Mouse (Mus musculus) MEL (cell line): ENCODE measurements at regions not wholly inside any gene's neighbourhood (a gene's known extent, or its start where the extent isn't known, plus 50 kb on each side); places are given as distances from the start of the nearest gene placed in this dataset.

Experiments
- DNase-seq: peaks from one replicate; pipeline ENCODE4 v3.0.0; 2011; ENCODE audit warnings: low read depth, low spot score
- H3K27ac ChIP-seq: 2 replicates; pipeline ENCODE4 v1.5.1; 2012; ENCODE audit warnings: low read depth, mild to moderate bottlenecking, control low read depth, low read length, moderate library complexity; ENCODE audit not compliant: control insufficient read depth
- H3K27me3 ChIP-seq, 2 experiments: fragments of 150-350 bp in 1 of 2; sonication (generic) in 1 of 2; 2 replicates each; pipeline ENCODE4 v1.6.1; 2012; ENCODE audit warnings: low read length in 2 of 2, mild to moderate bottlenecking in 2 of 2, improper control_type of control experiment in 1 of 2, moderate library complexity in 1 of 2; ENCODE audit not compliant: insufficient read depth in 2 of 2, control insufficient read depth in 1 of 2
- H3K36me3 ChIP-seq, 2 experiments: 2 replicates each; pipeline ENCODE4 v1.6.1; 2012 to 2014; ENCODE audit warnings: low read length in 2 of 2, improper control_type of control experiment in 1 of 2, inconsistent platforms in 1 of 2, mild to moderate bottlenecking in 1 of 2; ENCODE audit not compliant: insufficient read depth in 2 of 2, control insufficient read depth in 1 of 2
- H3K4me1 ChIP-seq, 2 experiments: fragments of 150-350 bp in 1 of 2; sonication (generic) in 1 of 2; 2 replicates each; pipeline ENCODE4 v1.6.1; 2012; ENCODE audit warnings: low read length in 2 of 2, improper control_type of control experiment in 1 of 2, mild to moderate bottlenecking in 1 of 2; ENCODE audit not compliant: insufficient read depth in 2 of 2, control insufficient read depth in 1 of 2
- H3K4me3 ChIP-seq, 2 experiments: fragments of 150-350 bp in 1 of 2; sonication (generic) in 1 of 2; 2 replicates each; pipeline ENCODE4 v1.5.1; 2012; ENCODE audit warnings: low read depth in 2 of 2, low read length in 2 of 2, mild to moderate bottlenecking in 2 of 2, moderate library complexity in 2 of 2, control low read depth in 1 of 2, improper control_type of control experiment in 1 of 2; ENCODE audit not compliant: control insufficient read depth in 1 of 2, insufficient read depth in 1 of 2
- H3K79me2 ChIP-seq: 2 replicates; pipeline ENCODE4 v1.6.1; 2012; ENCODE audit warnings: mild to moderate bottlenecking, low read length, moderate library complexity; ENCODE audit not compliant: control insufficient read depth, poor library complexity, insufficient read depth
- H3K9ac ChIP-seq: 2 replicates; pipeline ENCODE4 v1.6.1; 2012; ENCODE audit warnings: low read depth, mild to moderate bottlenecking, control low read depth, low read length, moderate library complexity; ENCODE audit not compliant: control insufficient read depth, poor library complexity, severe bottlenecking
- H3K9me3 ChIP-seq: fragments of 150-350 bp; sonication (generic); replicated peaks from 2 replicates; pipeline ENCODE4 v1.6.1; 2012; ENCODE audit warnings: mild to moderate bottlenecking, low read length, improper control_type of control experiment, moderate library complexity; ENCODE audit not compliant: insufficient read depth
- BHLHE40 ChIP-seq: IDR thresholded peaks from 2 replicates; pipeline ENCODE4 v1.6.1; 2012; ENCODE audit warnings: low read depth, mild to moderate bottlenecking, inconsistent platforms, low read length, improper control_type of control experiment, borderline replicate concordance
- CHD1 ChIP-seq: IDR thresholded peaks from 2 replicates; pipeline ENCODE4 v1.6.1; 2012; ENCODE audit warnings: low read depth, mild to moderate bottlenecking, inconsistent platforms, low read length, improper control_type of control experiment
- CHD2 ChIP-seq: IDR thresholded peaks from 2 replicates; pipeline ENCODE4 v1.6.1; 2011; ENCODE audit warnings: low read length, improper control_type of control experiment
- E2F4 ChIP-seq: IDR thresholded peaks from 2 replicates; pipeline ENCODE4 v1.6.1; 2011; ENCODE audit warnings: low read depth, low read length, improper control_type of control experiment, borderline replicate concordance
- ELF1 ChIP-seq: IDR thresholded peaks from 2 replicates; pipeline ENCODE4 v1.6.1; 2014; ENCODE audit warnings: low read depth, mild to moderate bottlenecking, inconsistent platforms, low read length, improper control_type of control experiment, moderate library complexity
- EP300 ChIP-seq, 2 experiments: IDR thresholded peaks; 2 replicates each; pipeline ENCODE4 v1.6.1; 2011; ENCODE audit warnings: improper control_type of control experiment in 2 of 2, low read length in 2 of 2, low read depth in 1 of 2, mild to moderate bottlenecking in 1 of 2
- ETS1 ChIP-seq: IDR thresholded peaks from 2 replicates; pipeline ENCODE4 v1.6.1; 2012; ENCODE audit warnings: low read depth, mild to moderate bottlenecking, inconsistent platforms, low read length, improper control_type of control experiment, moderate library complexity
- GABPA ChIP-seq: IDR thresholded peaks from 2 replicates; pipeline ENCODE4 v1.6.1; 2012; ENCODE audit warnings: low read depth, mild to moderate bottlenecking, inconsistent platforms, low read length, improper control_type of control experiment, moderate library complexity
- HCFC1 ChIP-seq: IDR thresholded peaks from 2 replicates; pipeline ENCODE4 v1.6.1; 2012; ENCODE audit warnings: low read depth, mild to moderate bottlenecking, inconsistent platforms, low read length, improper control_type of control experiment, moderate library complexity
- KAT2A ChIP-seq: conservative IDR thresholded peaks from 2 replicates; pipeline ENCODE4 v1.6.1; 2012; ENCODE audit warnings: low read depth, low read length, improper control_type of control experiment, inconsistent platforms
- MAX ChIP-seq: IDR thresholded peaks from 2 replicates; pipeline ENCODE4 v1.6.1; 2011; ENCODE audit warnings: low read length, improper control_type of control experiment
- MXI1 ChIP-seq: IDR thresholded peaks from 2 replicates; pipeline ENCODE4 v1.6.1; 2011; ENCODE audit warnings: mild to moderate bottlenecking, low read depth, low read length, improper control_type of control experiment
- NELFE ChIP-seq: IDR thresholded peaks from 2 replicates; pipeline ENCODE4 v1.6.1; 2011; ENCODE audit warnings: low read depth, low read length, improper control_type of control experiment
- NRF1 ChIP-seq: IDR thresholded peaks from 2 replicates; pipeline ENCODE4 v1.6.1; 2014; ENCODE audit warnings: low read depth, mild to moderate bottlenecking, inconsistent platforms, low read length, improper control_type of control experiment, moderate library complexity; ENCODE audit not compliant: poor library complexity, insufficient read depth, severe bottlenecking
- POLR2A ChIP-seq, 2 experiments: IDR thresholded peaks; 2 replicates each; pipeline ENCODE4 v1.6.1; 2011 to 2012; ENCODE audit warnings: low read length in 2 of 2, mild to moderate bottlenecking in 2 of 2, control low read depth in 1 of 2, improper control_type of control experiment in 1 of 2, low read depth in 1 of 2, moderate library complexity in 1 of 2; ENCODE audit not compliant: control insufficient read depth in 1 of 2, insufficient read depth in 1 of 2, poor library complexity in 1 of 2
- POLR2AphosphoS2 ChIP-seq: IDR thresholded peaks from 2 replicates; pipeline ENCODE4 v1.6.1; 2011; ENCODE audit warnings: low read length, improper control_type of control experiment
- RAD21 ChIP-seq: IDR thresholded peaks from 2 replicates; pipeline ENCODE4 v1.6.1; 2011; ENCODE audit warnings: mild to moderate bottlenecking, low read depth, low read length, improper control_type of control experiment
- SIN3A ChIP-seq: IDR thresholded peaks from 2 replicates; pipeline ENCODE4 v1.6.1; 2012; ENCODE audit warnings: low read length, improper control_type of control experiment, inconsistent platforms
- SMC3 ChIP-seq: IDR thresholded peaks from 2 replicates; pipeline ENCODE4 v1.6.1; 2011; ENCODE audit warnings: low read depth, low read length, improper control_type of control experiment
- TCF12 ChIP-seq: IDR thresholded peaks from 2 replicates; pipeline ENCODE4 v1.6.1; 2014; ENCODE audit warnings: low read depth, mild to moderate bottlenecking, inconsistent platforms, low read length, improper control_type of control experiment, moderate library complexity
- UBTF ChIP-seq: IDR thresholded peaks from 2 replicates; pipeline ENCODE4 v1.6.1; 2012; ENCODE audit warnings: low read depth, mild to moderate bottlenecking, inconsistent platforms, low read length, improper control_type of control experiment, moderate library complexity, borderline replicate concordance; ENCODE audit not compliant: insufficient read depth
- USF2 ChIP-seq, 2 experiments: IDR thresholded peaks; 2 replicates each; pipeline ENCODE4 v1.6.1; 2011 to 2012; ENCODE audit warnings: improper control_type of control experiment in 2 of 2, low read length in 2 of 2, borderline replicate concordance in 1 of 2, inconsistent platforms in 1 of 2, low read depth in 1 of 2, mild to moderate bottlenecking in 1 of 2; ENCODE audit not compliant: insufficient read depth in 1 of 2
- ZC3H11A ChIP-seq: IDR thresholded peaks from 2 replicates; pipeline ENCODE4 v1.6.1; 2012; ENCODE audit warnings: low read depth, mild to moderate bottlenecking, inconsistent platforms, low read length, improper control_type of control experiment
- ZMIZ1 ChIP-seq: IDR thresholded peaks from 2 replicates; pipeline ENCODE4 v1.6.1; 2012; ENCODE audit warnings: low read depth, mild to moderate bottlenecking, inconsistent platforms, low read length, improper control_type of control experiment, moderate library complexity
- ZNF384 ChIP-seq: IDR thresholded peaks from 2 replicates; pipeline ENCODE4 v1.6.1; 2012; ENCODE audit warnings: low read depth, mild to moderate bottlenecking, inconsistent platforms, low read length, improper control_type of control experiment

GRCm38 (mm10) chr1:43635718-43636117 is 94.7 kb upstream of the 1500015O10Rik start (continued):
- TF ChIP-seq E2F4 (no peak), UBTF (no peak)
- TF ChIP-seq, all 39 proteins: peak for 5

GRCm38 (mm10) chr1:43637956-43638355 is 92.4 kb upstream of the 1500015O10Rik start:
- Histone ChIP-seq H3K27ac (no peak overlapping the region), H3K27me3 (no peaks in the 10 kb centered on the region), H3K9me3 (no peaks in the 10 kb centered on the region), H3K36me3 (no peaks in the 10 kb centered on the region), H3K79me2 (no peaks in the 10 kb centered on the region), H3K4me3 (no peak overlapping the region), H3K9ac (no peak overlapping the region), H3K4me1 (no peaks in the 10 kb centered on the region)
- TF ChIP-seq ZMIZ1, result no peak
- no peak for TF ChIP-seq SMC3
- TF ChIP-seq GABPA, result no peak
- no peak for TF ChIP-seq ETS1
- TF ChIP-seq ZNF384, result no peak
- no peak for TF ChIP-seq ZC3H11A
- no peak for TF ChIP-seq BHLHE40
- TF ChIP-seq MAX, result no peak
- no peak for TF ChIP-seq NELFE
- no peak for TF ChIP-seq EP300 (IDR thresholded peaks at IDR 0.05; ENCODE audit: low read depth in 1 of 2, low read length in 2 of 2)
- no peak for TF ChIP-seq TCF12
- no peak for TF ChIP-seq SIN3A
- TF ChIP-seq CHD2, result no peak
- no peak for TF ChIP-seq USF2 (IDR thresholded peaks at IDR 0.05; ENCODE audit: borderline replicate concordance in 1 of 2, insufficient read depth in 1 of 2, low read depth in 1 of 2, low read length in 2 of 2)
- TF ChIP-seq HCFC1, result no peak
- no peak for TF ChIP-seq MXI1
- no peak for TF ChIP-seq RAD21
- no peak for TF ChIP-seq CHD1
- DNase-seq, result no peak

- H3K27ac ChIP-seq, result no peak overlapping the region
- no peaks in the 10 kb centered on the region for H3K36me3 ChIP-seq
- no peak overlapping the region for H3K4me3 ChIP-seq
- no peaks in the 10 kb centered on the region for H3K9me3 ChIP-seq
- no peaks in the 10 kb centered on the region for H3K4me1 ChIP-seq
- no peak overlapping the region for H3K9ac ChIP-seq
- H3K79me2 ChIP-seq, result no peaks in the 10 kb centered on the region
- no peak for DNase-seq
- TF ChIP-seq POLR2AphosphoS2, result no peak
- TF ChIP-seq ELF1, result no peak
- TF ChIP-seq POLR2A (IDR thresholded peaks at IDR 0.05; ENCODE audit: control insufficient read depth in 1 of 2, insufficient read depth in 1 of 2, low read depth in 1 of 2, low read length in 2 of 2, poor library complexity in 1 of 2), result no peak
- no peak for TF ChIP-seq EP300 (IDR thresholded peaks at IDR 0.05; ENCODE audit: low read depth in 1 of 2, low read length in 2 of 2)
- no peak for TF ChIP-seq KAT2A
- TF ChIP-seq NRF1, result no peak
- no peak for TF ChIP-seq MXI1
- H3K27me3 ChIP-seq, result no peaks in the 10 kb centered on the region
Observed at GRCm38 (mm10) chr1:43672031-43672430, 58.4 kb upstream of the 1500015O10Rik start.
